Mouse (Mus musculus) B cell, adult 2 months (primary cell): ENCODE measurements around the gene Lipa.
A peak's percentile ranks its signal among the peaks of the same experiment; 100 is the strongest.

ENCODE experiments used
- DNase-seq, 2 experiments: peaks; one replicate each; pipeline ENCODE4 v3.0.0; 2022

The Lipa gene

GRCm38 (mm10) chr19:34521978-34522377 is 5.3 kb downstream of the Lipa start:
- peak in 1 of 2 experiments; percentile 5 for DNase-seq

- peak; percentile 6 to 10 for DNase-seq
These were observed 5.9 kb downstream of the Lipa start for GRCm38 (mm10) chr19:34521361-34521760.

DNA sequence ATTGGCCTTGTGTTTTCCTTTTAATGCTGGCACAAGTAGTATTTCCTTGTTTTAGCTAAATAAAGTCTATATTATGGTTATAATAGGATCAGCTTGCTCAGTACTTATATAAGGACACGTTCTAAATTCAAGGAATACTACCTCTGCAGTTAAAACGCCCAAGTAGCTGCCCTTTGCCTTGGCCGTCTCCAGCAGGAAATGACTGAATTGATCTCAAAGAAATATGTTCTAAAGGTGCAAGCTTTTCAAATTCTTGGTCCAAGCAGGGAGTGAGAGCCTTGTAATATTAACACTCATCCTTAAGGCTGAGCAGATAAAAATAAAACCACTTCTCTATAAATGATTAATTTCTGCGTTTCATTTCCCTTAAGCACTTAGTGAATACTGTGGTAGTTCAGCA is 7.2 kb downstream of the Lipa start:
- no peak for DNase-seq

DNA sequence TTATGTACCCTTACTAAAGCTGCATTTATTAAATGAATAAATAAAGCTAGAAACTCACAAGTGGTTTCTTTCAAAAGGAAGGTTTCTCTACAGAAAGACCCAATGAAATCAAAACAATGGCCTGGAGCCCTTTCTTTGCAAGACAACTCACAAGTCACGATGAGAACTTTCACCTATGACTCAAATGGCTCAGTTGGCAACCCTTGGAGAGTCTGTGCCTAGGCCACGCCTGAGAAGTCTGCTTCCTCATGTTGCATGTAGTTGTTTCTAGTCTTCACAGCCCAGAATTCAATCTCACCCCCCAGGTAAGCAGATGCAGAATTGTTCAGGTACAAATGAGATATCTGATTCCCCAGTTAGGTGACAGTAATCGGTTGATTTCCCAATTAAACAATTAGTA is 7.6 kb downstream of the Lipa start:
- DNase-seq = no peak

DNA sequence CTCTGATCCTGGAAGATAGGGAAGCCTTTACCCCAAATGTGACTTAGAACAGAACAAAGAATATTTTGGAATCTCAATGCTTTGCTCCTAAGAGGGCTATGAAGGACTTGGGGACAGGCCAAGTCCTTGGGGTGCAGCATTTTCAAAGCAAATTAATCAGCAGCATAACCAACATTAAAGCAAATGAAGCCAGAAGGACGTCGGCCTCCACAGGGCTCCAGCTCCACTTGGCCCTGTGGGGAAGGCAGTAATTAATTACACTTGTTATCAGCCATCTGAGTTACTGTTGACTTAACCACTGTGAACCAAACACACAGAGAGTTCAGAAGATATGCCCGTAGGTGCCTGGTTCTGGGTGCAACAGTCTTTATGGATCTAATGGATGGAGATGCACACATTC is 8.5 kb downstream of the Lipa start:
- DNase-seq = no peak

DNA sequence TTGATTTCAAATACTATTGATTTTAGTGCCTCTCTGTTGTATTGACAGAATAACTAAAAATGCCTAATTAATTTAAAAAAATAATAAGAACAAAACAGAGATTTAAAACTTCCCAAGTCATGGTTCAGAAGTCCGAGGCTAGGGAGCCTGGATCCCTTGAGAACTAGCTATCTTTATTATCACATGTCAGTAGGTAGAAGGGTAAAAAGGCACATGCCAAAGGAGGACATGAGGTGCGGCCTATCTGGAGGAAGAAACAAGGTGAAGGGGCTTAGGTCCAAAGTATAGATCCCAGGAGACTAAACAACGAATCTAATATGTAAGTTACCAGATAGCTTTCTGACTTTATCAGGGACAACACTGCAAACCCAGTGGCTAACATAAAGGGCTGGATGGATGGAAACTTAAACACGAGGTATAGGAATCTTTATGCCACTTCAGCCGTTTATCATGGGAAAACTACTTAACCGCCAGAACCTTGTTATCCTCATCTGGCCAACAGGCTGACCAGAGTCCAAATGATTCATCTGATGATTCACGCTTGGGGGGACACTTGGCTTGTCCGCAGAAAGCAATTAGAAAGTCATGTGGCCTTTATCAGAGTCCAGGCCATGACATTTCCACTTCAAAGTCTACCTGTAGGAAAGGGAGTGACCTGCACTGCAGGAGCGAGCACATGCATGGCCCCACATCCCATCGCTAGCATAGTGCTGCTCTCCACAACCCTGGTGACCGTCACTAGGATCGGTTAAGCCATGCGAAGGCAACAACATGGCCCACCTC is 9.3 kb downstream of the Lipa start:
- no peak for DNase-seq

GRCm38 (mm10) chr19:34517197-34517596 is 10.1 kb downstream of the Lipa start:
- no peak for DNase-seq

- no peak for DNase-seq
These were observed 10.9 kb downstream of the Lipa start for GRCm38 (mm10) chr19:34516346-34516745.

- DNase-seq = peak; percentile 35 to 47
These were observed 11.6 kb downstream of the Lipa start for GRCm38 (mm10) chr19:34515681-34516080.

DNA sequence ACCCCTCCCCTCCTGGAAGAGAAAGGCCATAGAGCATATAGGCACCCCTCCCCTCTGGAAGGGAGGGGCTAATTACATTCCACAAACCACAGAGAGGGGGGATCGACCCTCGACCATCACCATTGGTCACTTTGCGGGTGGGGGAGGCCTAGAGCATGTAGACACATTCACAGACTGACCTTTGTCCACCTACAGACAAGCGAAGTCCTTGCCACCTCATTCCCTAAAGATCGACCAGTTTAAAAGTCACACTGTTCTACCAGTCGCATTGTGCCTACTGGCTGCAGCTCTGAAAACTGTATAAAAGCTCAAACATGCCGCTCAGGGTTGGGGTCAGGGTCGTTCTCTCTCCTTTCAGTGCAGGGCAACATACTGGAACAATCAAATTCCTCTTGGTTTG is 15.7 kb downstream of the Lipa start:
- no peak for DNase-seq

- DNase-seq = peak; percentile 31 to 35
These were observed 16.6 kb downstream of the Lipa start for GRCm38 (mm10) chr19:34510717-34511116.

DNA sequence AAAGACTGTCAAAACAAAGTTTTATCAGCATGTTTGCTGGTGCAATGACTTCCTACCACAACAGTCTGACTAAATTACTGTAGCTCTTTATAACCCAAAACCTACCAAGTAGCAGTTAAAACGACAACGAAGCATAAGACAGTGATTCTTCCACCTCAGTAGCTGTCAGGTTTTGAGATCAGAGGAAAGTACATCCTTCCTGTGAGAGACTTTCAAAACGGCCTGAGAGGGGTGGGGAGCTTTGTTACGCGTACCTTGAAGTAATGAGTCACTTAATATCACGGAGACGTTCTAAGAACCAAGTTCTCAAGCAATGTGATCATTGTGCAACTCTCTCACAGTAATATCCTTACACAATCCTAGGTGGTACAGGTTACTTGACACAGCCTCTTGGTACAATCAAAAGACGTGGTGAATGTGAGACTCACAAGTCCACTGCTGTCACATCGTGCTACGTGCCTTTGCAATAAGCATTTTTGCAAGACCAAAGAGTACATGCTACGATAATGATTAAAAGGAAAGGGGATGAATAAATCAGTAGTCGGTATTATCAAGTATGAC is 22.0 kb downstream of the Lipa start:
- no peak for DNase-seq

GRCm38 (mm10) chr19:34500763-34501162 is 26.5 kb downstream of the Lipa start:
- peak; percentile 81 to 88 for DNase-seq

- no peak for DNase-seq
These were observed 30.9 kb downstream of the Lipa start for GRCm38 (mm10) chr19:34496353-34496752.

DNA sequence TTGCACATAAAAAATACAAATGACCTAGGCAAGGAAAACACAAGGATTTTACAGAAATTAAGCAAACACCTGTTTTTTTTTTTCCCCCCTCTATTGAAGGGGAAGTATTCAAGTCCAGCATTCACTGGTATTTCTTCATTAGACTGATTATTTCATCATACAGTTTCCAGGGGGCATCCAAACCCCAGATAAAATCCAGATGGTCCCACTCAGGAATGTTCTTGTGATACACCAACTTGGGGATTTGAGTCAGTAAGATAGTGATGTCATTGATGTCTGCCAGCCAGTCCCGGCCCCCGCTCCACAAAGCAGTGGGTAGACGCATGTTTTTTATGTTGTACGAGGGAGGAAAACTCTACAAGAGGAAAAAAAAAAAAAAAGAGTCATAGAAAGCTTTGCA is 33.4 kb downstream of the Lipa start:
- no peak for DNase-seq

- DNase-seq = peak; percentile 72
These were observed 43.7 kb downstream of the Lipa start for GRCm38 (mm10) chr19:34483547-34483946.

DNA sequence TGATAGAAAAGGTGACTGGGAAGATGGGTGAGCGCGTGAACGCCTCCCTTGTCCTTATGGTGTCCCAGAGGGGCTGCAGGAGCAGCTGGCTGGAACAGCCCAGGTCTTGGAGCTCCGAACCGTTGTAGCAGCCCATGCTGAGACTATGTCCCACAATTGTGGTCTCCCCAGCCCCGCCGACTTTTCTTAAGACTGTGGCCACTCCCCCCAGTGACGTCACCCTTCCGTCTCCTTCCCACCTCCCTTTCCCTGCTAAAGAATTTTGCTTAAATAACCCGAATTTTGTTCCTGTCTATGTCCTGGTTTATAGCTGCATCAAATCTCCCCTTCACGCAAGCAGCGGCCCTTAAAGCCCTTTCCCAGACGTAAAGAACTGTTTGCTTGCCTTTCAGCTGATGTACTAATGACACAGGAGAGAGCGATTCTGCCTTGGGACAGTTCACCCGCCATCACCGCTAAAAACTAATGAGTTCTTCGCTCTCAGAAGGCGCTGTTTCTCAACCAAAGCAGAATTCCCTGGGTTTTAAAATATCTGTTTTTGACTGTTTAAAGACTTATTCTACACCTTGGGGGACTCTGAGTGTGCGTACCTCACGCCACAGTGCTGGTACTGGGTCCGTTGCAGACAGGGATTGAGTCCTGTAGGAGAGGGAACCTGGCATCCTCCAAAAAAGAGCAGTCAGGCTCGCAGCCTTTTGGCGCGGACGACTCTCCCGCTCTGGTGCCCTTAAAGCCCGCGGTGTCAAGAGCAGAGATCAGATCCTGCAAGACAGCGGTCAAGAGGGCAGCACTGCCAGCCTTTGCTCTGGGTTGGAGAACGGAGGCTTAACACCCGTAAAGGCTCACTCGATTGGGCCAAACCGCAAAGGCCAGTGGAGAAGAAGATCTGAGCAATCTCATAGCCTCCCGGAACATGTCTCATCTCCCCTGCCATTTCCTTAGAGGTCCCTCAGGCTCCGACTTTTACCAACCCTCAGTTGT is 52.0 kb downstream of the Lipa start, which contains the start of gene Ch25h:
TSS of gene Ch25h (minus strand) at position 174 of the 981 bp plus-strand sequence.
- DNase-seq = peak; percentile 25 to 28

- peak; percentile 40 to 51 for DNase-seq
These were observed 52.9 kb downstream of the Lipa start for GRCm38 (mm10) chr19:34474228-34474990.

- no peak for DNase-seq
These were observed 55.6 kb downstream of the Lipa start for GRCm38 (mm10) chr19:34471703-34472102.

DNA sequence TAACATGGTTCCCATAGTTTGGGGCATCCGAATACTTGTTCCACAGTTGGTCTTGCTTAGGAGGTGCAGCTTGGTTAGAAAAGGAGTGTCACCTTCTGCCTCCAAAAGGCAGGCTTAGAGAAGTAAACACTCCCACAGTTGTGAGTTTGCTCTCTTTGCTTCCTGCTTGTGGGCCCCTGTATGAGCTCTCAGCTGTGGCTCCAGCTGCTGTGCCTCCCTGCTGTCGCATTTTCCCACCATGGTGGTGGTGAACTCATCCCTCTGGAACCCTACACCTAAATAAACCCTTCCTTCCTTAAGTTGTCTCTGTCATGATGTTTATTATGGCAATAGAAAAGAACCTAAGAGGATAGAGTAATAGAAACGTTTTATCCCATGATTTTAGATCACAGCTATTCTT is 58.5 kb downstream of the Lipa start:
- DNase-seq = no peak

- no peak for DNase-seq
These were observed 59.1 kb downstream of the Lipa start for GRCm38 (mm10) chr19:34468216-34468615.

DNA sequence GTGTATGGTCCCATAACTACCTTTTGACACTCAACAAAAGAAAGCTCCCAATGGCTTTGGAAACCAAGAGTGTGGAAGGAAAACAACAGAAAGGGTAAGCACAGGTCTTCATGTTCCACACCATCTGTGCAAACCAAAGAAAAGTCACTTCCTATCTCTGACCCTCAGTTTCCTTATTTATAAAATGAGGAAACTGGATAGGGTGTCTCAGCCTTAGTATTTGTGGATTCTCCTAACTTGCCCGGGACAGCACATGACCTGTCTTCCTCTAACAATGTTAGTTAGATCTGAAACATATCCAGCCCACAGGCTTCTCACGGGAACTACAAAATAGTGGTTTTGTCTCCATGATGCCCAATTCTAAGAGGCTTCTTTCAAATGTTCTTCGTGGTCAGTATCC is 62.8 kb downstream of the Lipa start:
- DNase-seq = no peak
